Mouse (Mus musculus) embryonic facial prominence, embryonic 12.5 days (tissue): ENCODE measurements around the gene Ptms. TPM values are rescaled to one million over a fixed set of nuclear protein-coding genes. Genes with fewer than 3 reads are reported as not detected.
A peak's percentile ranks its signal among the peaks of the same experiment; 100 is the strongest.

ENCODE experiments used
- ATAC-seq: fragments of 200-750 bp; cut with Nextera tagmentation; 2 replicates; pipeline ENCODE4 v1.8.0; 2017; ENCODE audit not compliant: insufficient number of reproducible peaks, insufficient read depth, low FRiP score, low TSS enrichment
- H3K27ac ChIP-seq: fragments of 300-500 bp; sonication (generic); 2 replicates; pipeline ENCODE4 v1.5.1; 2016; ENCODE audit warnings: mild to moderate bottlenecking
- H3K27me3 ChIP-seq: fragments of 300-500 bp; sonication (generic); 2 replicates; pipeline ENCODE4 v1.6.1; 2016; ENCODE audit warnings: mild to moderate bottlenecking, moderate library complexity
- H3K36me3 ChIP-seq: fragments of 300-500 bp; sonication (generic); 2 replicates; pipeline ENCODE4 v1.6.1; 2016; ENCODE audit warnings: mild to moderate bottlenecking
- H3K4me1 ChIP-seq: fragments of 300-500 bp; sonication (generic); 2 replicates; pipeline ENCODE4 v1.6.1; 2016
- H3K4me2 ChIP-seq: fragments of 300-500 bp; sonication (generic); replicated peaks from 2 replicates; pipeline ENCODE4 v1.6.1; 2016; ENCODE audit warnings: mild to moderate bottlenecking, moderate library complexity
- H3K4me3 ChIP-seq: fragments of 300-500 bp; sonication (generic); 2 replicates; pipeline ENCODE4 v1.5.1; 2016; ENCODE audit warnings: mild to moderate bottlenecking
- H3K9ac ChIP-seq: fragments of 300-500 bp; sonication (generic); 2 replicates; pipeline ENCODE4 v1.6.1; 2016; ENCODE audit warnings: mild to moderate bottlenecking, moderate library complexity
- H3K9me3 ChIP-seq: fragments of 300-500 bp; sonication (generic); 2 replicates; pipeline ENCODE4 v1.6.1; 2016; ENCODE audit warnings: mild to moderate bottlenecking, moderate library complexity
- WGBS: fragments of 180-500 bp; shearing (Covaris S2); methylation state at CpG from one replicate; pipeline ENCODE4 v1.1.7; 2016; 5-methylcytosine and 5-hydroxymethylcytosine counted together
- polyA plus RNA-seq: library from polyadenylated mRNA; unstranded; fragments of >200 nt; fragmentation: Nextera tagmentation; extraction: Ambion mirVana; gene quantifications from 2 replicates; pipeline ENCODE4 v1.2.1, GENCODE M21; 2016

The Ptms gene
- polyA plus RNA-seq, 1 experiment from 2014 or later: 390 TPM

- no peak for ATAC-seq
- no peak overlapping the region for H3K4me3 ChIP-seq
- no peak overlapping the region for H3K27ac ChIP-seq
- no peaks in the 10 kb centered on the region for H3K4me1 ChIP-seq
- 90% methylated on average over 9 of the region's 9 CpGs for WGBS
- no peaks in the 10 kb centered on the region for H3K36me3 ChIP-seq
- H3K27me3 ChIP-seq: no peaks in the 10 kb centered on the region
- H3K9ac ChIP-seq: no peak overlapping the region
- H3K4me2 ChIP-seq: no peak overlapping the region
- H3K9me3 ChIP-seq: no peaks in the 10 kb centered on the region
These were observed 38.1 kb downstream of the Ptms start for GRCm38 (mm10) chr6:124881821-124882220.

GRCm38 (mm10) chr6:124879390-124879789 is 40.5 kb downstream of the Ptms start:
- H3K9ac ChIP-seq: no peak overlapping the region
- 47% methylated on average over 6 of the region's 6 CpGs for WGBS
- H3K9me3 ChIP-seq: no peaks in the 10 kb centered on the region
- no peak overlapping the region for H3K4me2 ChIP-seq
- no peak for ATAC-seq
- H3K36me3 ChIP-seq: no peaks in the 10 kb centered on the region
- H3K27ac ChIP-seq: no peak overlapping the region
- no peaks in the 10 kb centered on the region for H3K27me3 ChIP-seq
- no peak overlapping the region for H3K4me3 ChIP-seq
- H3K4me1 ChIP-seq: no peaks in the 10 kb centered on the region

- Histone ChIP-seq H3K4me2 (no peak overlapping the region), H3K36me3 (no peaks in the 10 kb centered on the region), H3K4me3 (no peak overlapping the region), H3K4me1 (no peaks in the 10 kb centered on the region), H3K27me3 (no peaks in the 10 kb centered on the region), H3K27ac (no peak overlapping the region), H3K9me3 (no peaks in the 10 kb centered on the region), H3K9ac (no peak overlapping the region)
- no peak for ATAC-seq
- 40% methylated on average over 2 of the region's 3 CpGs for WGBS
These were observed 45.6 kb downstream of the Ptms start for GRCm38 (mm10) chr6:124874348-124874747.

GRCm38 (mm10) chr6:124866560-124866959 is 53.3 kb downstream of the Ptms start:
- H3K9ac ChIP-seq: no peak overlapping the region
- ATAC-seq: no peak

GRCm38 (mm10) chr6:124865766-124866362 is 54.0 kb downstream of the Ptms start:
- H3K9me3 ChIP-seq: no peaks in the 10 kb centered on the region
- H3K4me1 ChIP-seq: peaks cover 27% of the 10 kb centered on the region
- ATAC-seq: no peak
- H3K9ac ChIP-seq: 0 out of 2 replicates have a peak overlapping the region, but pooled peaks have one; percentile 12
- no peaks in the 10 kb centered on the region for H3K36me3 ChIP-seq
- no peak overlapping the region for H3K4me3 ChIP-seq
- H3K27me3 ChIP-seq: peaks cover 12% of the 10 kb centered on the region; the same call in 1 of the 2 replicates
- no peak overlapping the region for H3K4me2 ChIP-seq
- no peak overlapping the region for H3K27ac ChIP-seq
- WGBS: 47% methylated on average over 18 of the region's 18 CpGs

More at GRCm38 (mm10) chr6:124866560-124866959, 53.3 kb downstream of the Ptms start:
- 47% methylated on average over 6 of the region's 7 CpGs for WGBS
- H3K4me1 ChIP-seq: peaks cover 26% of the 10 kb centered on the region
- no peak overlapping the region for H3K4me3 ChIP-seq
- no peak overlapping the region for H3K4me2 ChIP-seq
- peaks cover 12% of the 10 kb centered on the region; the same call in 1 of the 2 replicates for H3K27me3 ChIP-seq
- no peaks in the 10 kb centered on the region for H3K36me3 ChIP-seq
- H3K9me3 ChIP-seq: no peaks in the 10 kb centered on the region
- no peak overlapping the region for H3K27ac ChIP-seq

Other genes starting within 250 kb of the Ptms start
- gene Emg1, start 207.9 kb downstream of the Ptms start, polyA plus RNA-seq: 192 and 199 TPM in 2 replicates
- 359 and 370 TPM in 2 replicates for gene Phb2, start 207.8 kb downstream of the Ptms start, polyA plus RNA-seq
- gene Ptpn6, start 181.4 kb downstream of the Ptms start, polyA plus RNA-seq: 6.7 TPM in 2 replicates
- 498 and 530 TPM in 2 replicates for gene Grcc10, start 178.7 kb downstream of the Ptms start, polyA plus RNA-seq
- not detected in 2 replicates for gene Gm45234, start 164.1 kb downstream of the Ptms start, polyA plus RNA-seq
- gene Atn1, start 163.6 kb downstream of the Ptms start, polyA plus RNA-seq: 20.1 and 20.5 TPM in 2 replicates
- 9.7 and 10.2 TPM in 2 replicates for gene Eno2, start 150.4 kb downstream of the Ptms start, polyA plus RNA-seq
- gene Lrrc23, start 140.4 kb downstream of the Ptms start, polyA plus RNA-seq: 0.59 and 1.0 TPM in 2 replicates
- 7.8 and 10.5 TPM in 2 replicates for gene Spsb2, start 111.4 kb downstream of the Ptms start, polyA plus RNA-seq
- 615 and 621 TPM in 2 replicates for gene Tpi1, start 105.8 kb downstream of the Ptms start, polyA plus RNA-seq
- gene Usp5, start 90.6 kb downstream of the Ptms start, polyA plus RNA-seq: 191 and 197 TPM in 2 replicates
- 157 and 166 TPM in 2 replicates for gene Cdca3, start 90.6 kb downstream of the Ptms start, polyA plus RNA-seq
- 0.58 and 1.0 TPM in 2 replicates for gene Gnb3, start 79.8 kb downstream of the Ptms start, polyA plus RNA-seq
- gene P3h3, start 62.4 kb downstream of the Ptms start, polyA plus RNA-seq: 61.7 and 68.9 TPM in 2 replicates
- 3.4 and 3.6 TPM in 2 replicates for gene Gpr162, start 56.1 kb downstream of the Ptms start, polyA plus RNA-seq
- 0.09 and 0.39 TPM in 2 replicates for gene Cd4, start 31.9 kb downstream of the Ptms start, polyA plus RNA-seq
- gene Lag3, start 8.4 kb downstream of the Ptms start, polyA plus RNA-seq: 3.1 and 4.1 TPM in 2 replicates
- 419 and 427 TPM in 2 replicates for gene Mlf2, start 11.3 kb upstream of the Ptms start, polyA plus RNA-seq
- gene Cops7a, start 45.4 kb upstream of the Ptms start, polyA plus RNA-seq: 119 and 121 TPM in 2 replicates
- gene Pianp, start 76.6 kb upstream of the Ptms start, polyA plus RNA-seq: 5.5 and 6.2 TPM in 2 replicates
- gene Zfp384, start 89.0 kb upstream of the Ptms start, polyA plus RNA-seq: 22.3 and 24.4 TPM in 2 replicates
- gene Ing4, start 119.7 kb upstream of the Ptms start, polyA plus RNA-seq: 165 and 176 TPM in 2 replicates
- gene Acrbp, start 129.6 kb upstream of the Ptms start, polyA plus RNA-seq: 17.6 and 21.0 TPM in 2 replicates
- gene Lpar5, start 147.8 kb upstream of the Ptms start, polyA plus RNA-seq: 0.53 and 0.61 TPM in 2 replicates
- gene Chd4, start 175.9 kb upstream of the Ptms start, polyA plus RNA-seq: 90.0 and 104 TPM in 2 replicates
- 68.0 and 70.1 TPM in 2 replicates for gene Nop2, start 211.8 kb upstream of the Ptms start, polyA plus RNA-seq
- 19.1 and 24.0 TPM in 2 replicates for gene Iffo1, start 225.1 kb upstream of the Ptms start, polyA plus RNA-seq
- 1,846 and 1,855 TPM in 2 replicates for gene Gapdh, start 246.4 kb upstream of the Ptms start, polyA plus RNA-seq